Mouse (Mus musculus): ENCODE data around the gene Map1s. TPM values are rescaled to one million over a fixed set of nuclear protein-coding genes. Genes with fewer than 3 reads are reported as not detected.

Map1s gene
- polyA plus RNA-seq, 1 experiment from 2014 or later, result 54.0 TPM

- 95% methylated on average over 26 of the region's 26 CpGs for WGBS
- ATAC-seq (ENCODE audit: low FRiP score, low TSS enrichment), result no peak
Measured at GRCm38 (mm10) chr8:70913523-70913922, 7.8 kb downstream of the Map1s start.

GRCm38 (mm10) chr8:70914704-70915103 lies 9.0 kb downstream of the Map1s start:
- no peak overlapping the region for H3K27ac ChIP-seq (replicated peaks; ENCODE audit: low read depth, low read length)
- no peak overlapping the region for H3K4me3 ChIP-seq (replicated peaks; ENCODE audit: low read depth, low read length)
- H3K4me1 ChIP-seq (ENCODE audit: control insufficient read depth, insufficient read depth, low read length), result no peaks in the 10 kb centered on the region
- no peak overlapping the region for H3K9ac ChIP-seq (replicated peaks; ENCODE audit: low read length)
- DNase-seq, result no peak
- no peaks in the 10 kb centered on the region for H3K27me3 ChIP-seq (ENCODE audit: control insufficient read depth, insufficient read depth, low read length)
- 93% methylated on average over 17 of the region's 17 CpGs for WGBS
- H3K9me3 ChIP-seq (ENCODE audit: control insufficient read depth, low read length), result no peaks in the 10 kb centered on the region
- no peak overlapping the region for H3K4me2 ChIP-seq (ENCODE audit: low read length)
- ATAC-seq (ENCODE audit: low FRiP score, low TSS enrichment), result no peak
- peaks cover 86% of the 10 kb centered on the region for H3K36me3 ChIP-seq (ENCODE audit: control insufficient read depth, insufficient read depth, low read length)

More at GRCm38 (mm10) chr8:70913523-70913922, 7.8 kb downstream of the Map1s start:
- Histone ChIP-seq H3K4me2 (ENCODE audit: low read length) (no peak overlapping the region), H3K4me1 (ENCODE audit: control insufficient read depth, insufficient read depth, low read length) (no peaks in the 10 kb centered on the region), H3K9ac (replicated peaks; ENCODE audit: low read length) (no peak overlapping the region), H3K4me3 (replicated peaks; ENCODE audit: low read depth, low read length) (no peak overlapping the region), H3K9me3 (ENCODE audit: control insufficient read depth, low read length) (no peaks in the 10 kb centered on the region), H3K27me3 (ENCODE audit: control insufficient read depth, insufficient read depth, low read length) (no peaks in the 10 kb centered on the region), H3K27ac (replicated peaks; ENCODE audit: low read depth, low read length) (no peak overlapping the region), H3K36me3 (ENCODE audit: control insufficient read depth, insufficient read depth, low read length) (peaks cover 77% of the 10 kb centered on the region)
- DNase-seq, result no peak

- Histone ChIP-seq H3K36me3 (ENCODE audit: control insufficient read depth, insufficient read depth, low read length) (peaks cover 45% of the 10 kb centered on the region), H3K9me3 (ENCODE audit: control insufficient read depth, low read length) (no peaks in the 10 kb centered on the region), H3K27ac (replicated peaks; ENCODE audit: low read depth, low read length) (no peak overlapping the region), H3K4me2 (ENCODE audit: low read length) (no peak overlapping the region), H3K4me1 (ENCODE audit: control insufficient read depth, insufficient read depth, low read length) (no peaks in the 10 kb centered on the region), H3K27me3 (ENCODE audit: control insufficient read depth, insufficient read depth, low read length) (no peaks in the 10 kb centered on the region), H3K9ac (replicated peaks; ENCODE audit: low read length) (no peak overlapping the region), H3K4me3 (replicated peaks; ENCODE audit: low read depth, low read length) (no peak overlapping the region)
- ATAC-seq (ENCODE audit: low FRiP score, low TSS enrichment), result no peak
- DNase-seq, result no peak
- 93% methylated on average over 9 of the region's 9 CpGs for WGBS
Measured at GRCm38 (mm10) chr8:70920049-70920922, 14.6 kb downstream of the Map1s start.

DNA sequence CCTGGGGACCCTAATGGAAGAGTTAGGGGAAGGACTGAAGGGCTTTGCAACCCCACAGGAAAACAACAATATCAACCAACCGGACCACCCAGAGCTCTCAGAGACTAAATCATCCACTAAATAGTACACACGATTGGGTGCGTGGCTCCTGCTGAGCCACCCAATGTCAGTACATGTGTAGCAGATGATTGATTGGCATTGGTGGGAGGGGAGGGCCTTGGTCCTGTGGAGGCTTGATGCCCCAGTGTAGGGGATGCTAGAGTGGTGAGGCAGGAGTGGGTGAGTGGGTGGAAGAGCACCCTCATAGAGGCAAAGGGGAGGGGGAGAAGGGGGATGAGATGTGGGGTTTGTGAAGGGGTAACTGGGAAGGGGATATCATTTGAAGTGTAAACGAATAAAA lies 18.4 kb downstream of the Map1s start:
- H3K9me3 ChIP-seq (ENCODE audit: control insufficient read depth, low read length), result no peaks in the 10 kb centered on the region
- H3K4me3 ChIP-seq (replicated peaks; ENCODE audit: low read depth, low read length), result no peak overlapping the region
- no peaks in the 10 kb centered on the region for H3K27me3 ChIP-seq (ENCODE audit: control insufficient read depth, insufficient read depth, low read length)
- H3K4me2 ChIP-seq (ENCODE audit: low read length), result no peak overlapping the region
- H3K27ac ChIP-seq (replicated peaks; ENCODE audit: low read depth, low read length), result no peak overlapping the region
- 93% methylated on average over 4 of the region's 4 CpGs for WGBS
- 0 out of 2 replicates have a peak, but pooled peaks cover 10% of the 10 kb centered on the region for H3K36me3 ChIP-seq (ENCODE audit: control insufficient read depth, insufficient read depth, low read length)
- ATAC-seq (ENCODE audit: low FRiP score, low TSS enrichment) (no peak), DNase-seq (no peak)
- H3K9ac ChIP-seq (replicated peaks; ENCODE audit: low read length), result no peak overlapping the region
- H3K4me1 ChIP-seq (ENCODE audit: control insufficient read depth, insufficient read depth, low read length), result no peaks in the 10 kb centered on the region

GRCm38 (mm10) chr8:70925754-70926153 lies 20.0 kb downstream of the Map1s start:
- Histone ChIP-seq H3K27ac (replicated peaks; ENCODE audit: low read depth, low read length) (no peak overlapping the region), H3K9ac (replicated peaks; ENCODE audit: low read length) (no peak overlapping the region), H3K9me3 (ENCODE audit: control insufficient read depth, low read length) (no peaks in the 10 kb centered on the region), H3K27me3 (ENCODE audit: control insufficient read depth, insufficient read depth, low read length) (no peaks in the 10 kb centered on the region), H3K4me1 (ENCODE audit: control insufficient read depth, insufficient read depth, low read length) (no peaks in the 10 kb centered on the region), H3K4me3 (replicated peaks; ENCODE audit: low read depth, low read length) (no peak overlapping the region), H3K36me3 (ENCODE audit: control insufficient read depth, insufficient read depth, low read length) (0 out of 2 replicates have a peak, but pooled peaks cover 5% of the 10 kb centered on the region), H3K4me2 (ENCODE audit: low read length) (no peak overlapping the region)
- ATAC-seq (ENCODE audit: low FRiP score, low TSS enrichment) (no peak), DNase-seq (no peak)
- 94% methylated on average over 4 of the region's 4 CpGs for WGBS

GRCm38 (mm10) chr8:70926396-70926795 lies 20.7 kb downstream of the Map1s start:
- no peak for DNase-seq
- Histone ChIP-seq H3K36me3 (ENCODE audit: control insufficient read depth, insufficient read depth, low read length) (0 out of 2 replicates have a peak, but pooled peaks cover 5% of the 10 kb centered on the region), H3K4me1 (ENCODE audit: control insufficient read depth, insufficient read depth, low read length) (no peaks in the 10 kb centered on the region), H3K27ac (replicated peaks; ENCODE audit: low read depth, low read length) (no peak overlapping the region), H3K9me3 (ENCODE audit: control insufficient read depth, low read length) (no peaks in the 10 kb centered on the region), H3K4me3 (replicated peaks; ENCODE audit: low read depth, low read length) (no peak overlapping the region), H3K9ac (replicated peaks; ENCODE audit: low read length) (no peak overlapping the region), H3K27me3 (ENCODE audit: control insufficient read depth, insufficient read depth, low read length) (no peaks in the 10 kb centered on the region), H3K4me2 (ENCODE audit: low read length) (no peak overlapping the region)
- WGBS, result 95% methylated on average over 5 of the region's 5 CpGs
- no peak for ATAC-seq (ENCODE audit: low FRiP score, low TSS enrichment)

- H3K9me3 ChIP-seq (ENCODE audit: control insufficient read depth, low read length), result no peaks in the 10 kb centered on the region
- H3K36me3 ChIP-seq (ENCODE audit: control insufficient read depth, insufficient read depth, low read length), result peaks cover 16% of the 10 kb centered on the region; the same call in 1 of the 2 replicates
- no peaks in the 10 kb centered on the region for H3K27me3 ChIP-seq (ENCODE audit: control insufficient read depth, insufficient read depth, low read length)
- H3K4me2 ChIP-seq (ENCODE audit: low read length), result no peak overlapping the region
- H3K27ac ChIP-seq (replicated peaks; ENCODE audit: low read depth, low read length), result no peak overlapping the region
- ATAC-seq (ENCODE audit: low FRiP score, low TSS enrichment), result no peak
- no peak overlapping the region for H3K4me3 ChIP-seq (replicated peaks; ENCODE audit: low read depth, low read length)
- DNase-seq, result no peak
- WGBS, result 92% methylated on average over 3 of the region's 3 CpGs
- H3K9ac ChIP-seq (replicated peaks; ENCODE audit: low read length), result no peak overlapping the region
- H3K4me1 ChIP-seq (ENCODE audit: control insufficient read depth, insufficient read depth, low read length), result no peaks in the 10 kb centered on the region
Measured at GRCm38 (mm10) chr8:70928096-70928495, 22.4 kb downstream of the Map1s start.

- Histone ChIP-seq H3K4me2 (ENCODE audit: low read length) (no peak overlapping the region), H3K27me3 (ENCODE audit: control insufficient read depth, insufficient read depth, low read length) (no peaks in the 10 kb centered on the region), H3K9ac (replicated peaks; ENCODE audit: low read length) (no peak overlapping the region), H3K4me3 (replicated peaks; ENCODE audit: low read depth, low read length) (no peak overlapping the region), H3K4me1 (ENCODE audit: control insufficient read depth, insufficient read depth, low read length) (no peaks in the 10 kb centered on the region), H3K36me3 (ENCODE audit: control insufficient read depth, insufficient read depth, low read length) (peaks cover 15% of the 10 kb centered on the region; the same call in 1 of the 2 replicates), H3K27ac (replicated peaks; ENCODE audit: low read depth, low read length) (no peak overlapping the region), H3K9me3 (ENCODE audit: control insufficient read depth, low read length) (no peaks in the 10 kb centered on the region)
- WGBS, result 85% methylated on average over 5 of the region's 5 CpGs
- DNase-seq, result no peak
- no peak for ATAC-seq (ENCODE audit: low FRiP score, low TSS enrichment)
Measured at GRCm38 (mm10) chr8:70928778-70929322, 23.1 kb downstream of the Map1s start.

- Histone ChIP-seq H3K4me3 (replicated peaks; ENCODE audit: low read depth, low read length) (no peak overlapping the region), H3K9me3 (ENCODE audit: control insufficient read depth, low read length) (no peaks in the 10 kb centered on the region), H3K4me1 (ENCODE audit: control insufficient read depth, insufficient read depth, low read length) (no peaks in the 10 kb centered on the region), H3K36me3 (ENCODE audit: control insufficient read depth, insufficient read depth, low read length) (peaks cover 13% of the 10 kb centered on the region; the same call in 1 of the 2 replicates), H3K27ac (replicated peaks; ENCODE audit: low read depth, low read length) (no peak overlapping the region), H3K27me3 (ENCODE audit: control insufficient read depth, insufficient read depth, low read length) (no peaks in the 10 kb centered on the region), H3K4me2 (ENCODE audit: low read length) (no peak overlapping the region), H3K9ac (replicated peaks; ENCODE audit: low read length) (no peak overlapping the region)
- WGBS, result 93% methylated on average over 11 of the region's 11 CpGs
- ATAC-seq (ENCODE audit: low FRiP score, low TSS enrichment), result no peak
- DNase-seq, result no peak
Measured at GRCm38 (mm10) chr8:70931731-70932130, 26.0 kb downstream of the Map1s start.
